Mouse (Mus musculus) heart, postnatal 0 days (tissue): ENCODE measurements around the gene Tenm3. TPM values are rescaled to one million over a fixed set of nuclear protein-coding genes. Genes with fewer than 3 reads are reported as not detected.

Experiments
- ATAC-seq: fragments of 200-750 bp; cut with Nextera tagmentation; 2 replicates; pipeline ENCODE4 v1.8.0; 2017; ENCODE audit warnings: low read depth, moderate number of reproducible peaks, moderate library complexity; ENCODE audit not compliant: insufficient read depth
- DNase-seq: peaks from one replicate; pipeline ENCODE4 v3.0.0-alpha.2; 2016; ENCODE audit warnings: low spot score
- H3K27ac ChIP-seq: fragments of 300-500 bp; sonication (generic); 2 replicates; pipeline ENCODE4 v1.5.1; 2014; ENCODE audit warnings: low read depth, mild to moderate bottlenecking
- H3K27me3 ChIP-seq: fragments of 300-500 bp; sonication (generic); 2 replicates; pipeline ENCODE4 v1.6.1; 2014; ENCODE audit warnings: low read length, mixed read lengths; ENCODE audit not compliant: control insufficient read depth, insufficient read depth
- H3K36me3 ChIP-seq: fragments of 300-500 bp; sonication (generic); replicated peaks from 2 replicates; pipeline ENCODE4 v1.6.1; 2014; ENCODE audit warnings: low read length, mixed read lengths; ENCODE audit not compliant: control insufficient read depth, insufficient read depth
- H3K4me1 ChIP-seq: fragments of 300-500 bp; sonication (generic); 2 replicates; pipeline ENCODE4 v1.6.1; 2014; ENCODE audit warnings: antibody characterized with exemption; ENCODE audit not compliant: control insufficient read depth, insufficient read depth
- H3K4me2 ChIP-seq: fragments of 300-500 bp; sonication (generic); 2 replicates; pipeline ENCODE4 v1.6.1; 2014; ENCODE audit warnings: low read depth, mild to moderate bottlenecking, low read length, moderate library complexity
- H3K4me3 ChIP-seq: fragments of 300-500 bp; sonication (generic); 2 replicates; pipeline ENCODE4 v1.5.1; 2014; ENCODE audit warnings: low read depth, low read length
- H3K9ac ChIP-seq: fragments of 300-500 bp; sonication (generic); replicated peaks from 2 replicates; pipeline ENCODE4 v1.6.1; 2014; ENCODE audit warnings: low read depth, low read length, mixed read lengths
- H3K9me3 ChIP-seq: fragments of 300-500 bp; sonication (generic); replicated peaks from 2 replicates; pipeline ENCODE4 v1.6.1; 2016; ENCODE audit warnings: low read length; ENCODE audit not compliant: control insufficient read depth
- CTCF ChIP-seq: IDR thresholded peaks from 2 replicates; pipeline ENCODE4 v1.5.1; 2016; ENCODE audit warnings: antibody characterized with exemption, control low read depth, low read depth
- EP300 ChIP-seq: IDR thresholded peaks from 2 replicates; pipeline ENCODE4 v1.6.1; 2016; ENCODE audit warnings: antibody characterized with exemption, low read depth
- WGBS: fragments of 180-500 bp; shearing (Covaris S2); extraction: QIAGEN DNeasy Blood & Tissue Kit; methylation state at CpG from one replicate; pipeline ENCODE4 v1.1.7; 2014; 5-methylcytosine and 5-hydroxymethylcytosine counted together
- polyA plus RNA-seq: library from polyadenylated mRNA; unstranded; fragments of >200 nt; fragmentation: Nextera tagmentation; extraction: Ambion mirVana; gene quantifications from 2 replicates; pipeline ENCODE4 v1.2.1, GENCODE M21; 2015
- total RNA-seq: library from RNA; depleted of rRNA; stranded (reverse); fragments of >200 nt; gene quantifications from 2 replicates; pipeline ENCODE4 v1.2.3, GENCODE M21; 2014; ENCODE audit warnings: low replicate concordance

Gene Tenm3
- total and polyA plus RNA-seq, 2 experiments from 2014 or later, result 1.6 to 17.2 TPM

DNA sequence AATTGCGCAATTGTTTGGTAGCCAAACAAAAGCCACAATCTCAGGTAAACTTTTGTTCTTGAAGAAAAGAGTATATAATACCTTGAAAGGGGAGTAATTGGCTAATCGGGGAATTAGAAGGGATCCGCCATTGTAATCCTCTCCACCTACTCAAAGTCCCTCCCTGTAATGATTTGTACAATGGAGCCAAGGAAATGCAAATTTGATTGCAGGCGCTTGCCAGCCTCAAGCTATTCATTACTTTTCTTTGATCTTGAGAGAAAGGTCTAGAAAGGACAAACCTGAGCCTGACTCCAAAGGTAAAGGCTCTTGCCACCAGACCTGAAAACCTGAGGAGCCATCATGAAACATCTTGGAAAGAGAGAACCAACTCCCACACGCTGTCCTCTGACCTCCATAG, 91.8 kb downstream of the Tenm3 start:
- 88% methylated on average over 5 of the region's 5 CpGs for WGBS
- H3K36me3 ChIP-seq, result no peaks in the 10 kb centered on the region
- H3K4me1 ChIP-seq, result peaks cover 14% of the 10 kb centered on the region
- H3K27ac ChIP-seq, result no peak overlapping the region
- no peak overlapping the region for H3K4me3 ChIP-seq
- no peak overlapping the region for H3K9ac ChIP-seq
- TF ChIP-seq CTCF (no peak), EP300 (no peak)
- ATAC-seq, result no peak
- no peaks in the 10 kb centered on the region for H3K27me3 ChIP-seq
- no peaks in the 10 kb centered on the region for H3K9me3 ChIP-seq
- H3K4me2 ChIP-seq, result no peak overlapping the region
- no peak for DNase-seq

- Histone ChIP-seq H3K27ac (no peak overlapping the region), H3K9me3 (no peaks in the 10 kb centered on the region), H3K4me3 (no peak overlapping the region), H3K9ac (no peak overlapping the region), H3K4me1 (no peaks in the 10 kb centered on the region), H3K36me3 (no peaks in the 10 kb centered on the region), H3K4me2 (no peak overlapping the region), H3K27me3 (no peaks in the 10 kb centered on the region)
- WGBS, result 44% methylated on average over 13 of the region's 13 CpGs
- ATAC-seq, result no peak
- no peak for DNase-seq
- TF ChIP-seq CTCF, result no peak
- no peak for TF ChIP-seq EP300
Measured at GRCm38 (mm10) chr8:48748503-48749059, 95.2 kb downstream of the Tenm3 start.

- TF ChIP-seq EP300, result no peak
- no peak for TF ChIP-seq CTCF
- Histone ChIP-seq H3K27me3 (peaks cover 2% of the 10 kb centered on the region; the same call in 1 of the 2 replicates), H3K4me3 (no peak overlapping the region), H3K9ac (no peak overlapping the region), H3K36me3 (no peaks in the 10 kb centered on the region), H3K27ac (no peak overlapping the region), H3K4me1 (no peaks in the 10 kb centered on the region), H3K9me3 (no peaks in the 10 kb centered on the region), H3K4me2 (no peak overlapping the region)
- ATAC-seq (no peak), DNase-seq (no peak)
- WGBS, result 87% methylated on average over 4 of the region's 4 CpGs
Measured at GRCm38 (mm10) chr8:48743912-48744311, 99.8 kb downstream of the Tenm3 start.

- Histone ChIP-seq H3K4me1 (no peaks in the 10 kb centered on the region), H3K9ac (no peak overlapping the region), H3K27me3 (peaks cover 7% of the 10 kb centered on the region; the same call in 1 of the 2 replicates), H3K9me3 (no peaks in the 10 kb centered on the region), H3K4me3 (no peak overlapping the region), H3K4me2 (no peak overlapping the region), H3K27ac (no peak overlapping the region), H3K36me3 (no peaks in the 10 kb centered on the region)
- 92% methylated on average over 6 of the region's 6 CpGs for WGBS
- no peak for TF ChIP-seq EP300
- no peak for TF ChIP-seq CTCF
- DNase-seq, result no peak
- ATAC-seq, result no peak
Measured at GRCm38 (mm10) chr8:48742741-48743140, 101.0 kb downstream of the Tenm3 start.

GRCm38 (mm10) chr8:48740951-48741350, 102.8 kb downstream of the Tenm3 start:
- TF ChIP-seq EP300, result no peak
- TF ChIP-seq CTCF, result no peak
- ATAC-seq, result no peak; the same call in 1 of the 2 replicates

More at GRCm38 (mm10) chr8:48740951-48741350, 102.8 kb downstream of the Tenm3 start:
- Histone ChIP-seq H3K4me2 (no peak overlapping the region), H3K4me3 (no peak overlapping the region), H3K36me3 (no peaks in the 10 kb centered on the region), H3K9me3 (no peaks in the 10 kb centered on the region), H3K27me3 (peaks cover 7% of the 10 kb centered on the region; the same call in 1 of the 2 replicates), H3K9ac (no peak overlapping the region), H3K27ac (no peak overlapping the region), H3K4me1 (no peaks in the 10 kb centered on the region)
- 65% methylated on average over 11 of the region's 11 CpGs for WGBS
- DNase-seq, result no peak
